Mouse (Mus musculus) megakaryocyte-erythroid progenitor cell, adult 5-6 weeks (primary cell): ENCODE measurements at regions not wholly inside any gene's neighbourhood (a gene's known extent, or its start where the extent isn't known, plus 50 kb on each side); places are given as distances from the start of the nearest gene placed in this dataset.

Experiments
- ATAC-seq: replicated peaks from 2 replicates; pipeline ENCODE4 v1.8.0; 2016; ENCODE audit warnings: mild to moderate bottlenecking, inconsistent platforms; ENCODE audit not compliant: severe bottlenecking, poor library complexity, low FRiP score, low TSS enrichment

GRCm38 (mm10) chr2:137635019-137635621, 518.7 kb upstream of the Jag1 start:
- no peak for ATAC-seq

GRCm38 (mm10) chr2:137616637-137617036, 500.2 kb upstream of the Jag1 start:
- no peak for ATAC-seq

GRCm38 (mm10) chr2:137613791-137614190, 497.3 kb upstream of the Jag1 start:
- no peak for ATAC-seq

GRCm38 (mm10) chr2:137608506-137608905, 492.1 kb upstream of the Jag1 start:
- no peak for ATAC-seq

GRCm38 (mm10) chr2:137598136-137598535, 481.7 kb upstream of the Jag1 start:
- no peak for ATAC-seq

GRCm38 (mm10) chr2:137594509-137594908, 478.1 kb upstream of the Jag1 start:
- no peak for ATAC-seq

GRCm38 (mm10) chr2:137591551-137591950, 475.1 kb upstream of the Jag1 start:
- ATAC-seq: no peak

- no peak for ATAC-seq
Observed at GRCm38 (mm10) chr2:137581491-137581890, 465.0 kb upstream of the Jag1 start.

GRCm38 (mm10) chr2:137575750-137576149, 459.3 kb upstream of the Jag1 start:
- no peak for ATAC-seq

- ATAC-seq: no peak
Observed at GRCm38 (mm10) chr2:137574845-137575449, 458.5 kb upstream of the Jag1 start.

GRCm38 (mm10) chr2:137571146-137571545, 454.7 kb upstream of the Jag1 start:
- ATAC-seq: no peak

- ATAC-seq: no peak
Observed at GRCm38 (mm10) chr2:137566619-137567018, 450.2 kb upstream of the Jag1 start.

- no peak for ATAC-seq
Observed at GRCm38 (mm10) chr2:137564064-137564624, 447.7 kb upstream of the Jag1 start.

- no peak for ATAC-seq
Observed at GRCm38 (mm10) chr2:137560366-137560765, 443.9 kb upstream of the Jag1 start.

- ATAC-seq: no peak
Observed at GRCm38 (mm10) chr2:137553871-137554270, 437.4 kb upstream of the Jag1 start.

GRCm38 (mm10) chr2:137536581-137536980, 420.1 kb upstream of the Jag1 start:
- no peak for ATAC-seq

GRCm38 (mm10) chr2:137516271-137516670, 399.8 kb upstream of the Jag1 start:
- ATAC-seq: no peak

- ATAC-seq: no peak
Observed at GRCm38 (mm10) chr2:137515043-137515442, 398.6 kb upstream of the Jag1 start.

GRCm38 (mm10) chr2:137513895-137514506, 397.6 kb upstream of the Jag1 start:
- no peak for ATAC-seq

GRCm38 (mm10) chr2:137510671-137511235, 394.3 kb upstream of the Jag1 start:
- ATAC-seq: no peak
